Mouse (Mus musculus) spleen, postnatal 10 days (tissue): ENCODE data around the gene Fanca.
A peak's percentile ranks its signal among the peaks of the same experiment; 100 is the strongest.
"Not testable (repeated sequence)": the region's sequence is repeated elsewhere in the genome, so short reads cannot be mapped to it uniquely, and the experiment has no call there.

Experiments
- DNase-seq, 2 experiments: peaks; one replicate each; pipeline ENCODE4 v3.0.0; 2021 to 2022; ENCODE audit warnings: low spot score in 2 of 2

Gene Fanca

GRCm38 (mm10) chr8:123233300-123233699, 85.1 kb downstream of the Fanca start:
- no peak for DNase-seq

- no peak for DNase-seq
These were observed 85.8 kb downstream of the Fanca start for GRCm38 (mm10) chr8:123232553-123232952.

GRCm38 (mm10) chr8:123231742-123232141, 86.6 kb downstream of the Fanca start:
- DNase-seq, result no peak

DNA sequence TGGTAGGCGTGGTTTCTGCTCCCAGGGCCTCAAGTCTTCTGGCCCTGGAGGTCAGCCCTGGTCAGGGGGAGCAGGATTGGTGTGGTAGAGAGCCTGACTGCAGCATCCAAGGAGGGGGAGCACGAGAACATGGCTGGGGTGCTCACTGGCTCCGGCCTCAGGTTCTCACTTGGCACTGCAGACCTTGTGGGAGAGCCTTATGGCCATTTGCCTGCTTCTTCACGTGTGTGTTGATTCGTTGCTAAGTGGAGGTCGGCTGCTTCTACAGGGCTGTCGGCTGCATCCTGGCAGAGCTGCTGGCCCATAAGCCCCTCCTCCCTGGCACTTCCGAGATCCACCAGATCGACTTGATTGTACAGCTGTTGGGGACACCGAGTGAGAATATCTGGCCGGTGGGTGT, 88.0 kb downstream of the Fanca start:
- DNase-seq, result not testable (repeated sequence)

GRCm38 (mm10) chr8:123228416-123228815, 90.0 kb downstream of the Fanca start:
- no peak for DNase-seq

DNA sequence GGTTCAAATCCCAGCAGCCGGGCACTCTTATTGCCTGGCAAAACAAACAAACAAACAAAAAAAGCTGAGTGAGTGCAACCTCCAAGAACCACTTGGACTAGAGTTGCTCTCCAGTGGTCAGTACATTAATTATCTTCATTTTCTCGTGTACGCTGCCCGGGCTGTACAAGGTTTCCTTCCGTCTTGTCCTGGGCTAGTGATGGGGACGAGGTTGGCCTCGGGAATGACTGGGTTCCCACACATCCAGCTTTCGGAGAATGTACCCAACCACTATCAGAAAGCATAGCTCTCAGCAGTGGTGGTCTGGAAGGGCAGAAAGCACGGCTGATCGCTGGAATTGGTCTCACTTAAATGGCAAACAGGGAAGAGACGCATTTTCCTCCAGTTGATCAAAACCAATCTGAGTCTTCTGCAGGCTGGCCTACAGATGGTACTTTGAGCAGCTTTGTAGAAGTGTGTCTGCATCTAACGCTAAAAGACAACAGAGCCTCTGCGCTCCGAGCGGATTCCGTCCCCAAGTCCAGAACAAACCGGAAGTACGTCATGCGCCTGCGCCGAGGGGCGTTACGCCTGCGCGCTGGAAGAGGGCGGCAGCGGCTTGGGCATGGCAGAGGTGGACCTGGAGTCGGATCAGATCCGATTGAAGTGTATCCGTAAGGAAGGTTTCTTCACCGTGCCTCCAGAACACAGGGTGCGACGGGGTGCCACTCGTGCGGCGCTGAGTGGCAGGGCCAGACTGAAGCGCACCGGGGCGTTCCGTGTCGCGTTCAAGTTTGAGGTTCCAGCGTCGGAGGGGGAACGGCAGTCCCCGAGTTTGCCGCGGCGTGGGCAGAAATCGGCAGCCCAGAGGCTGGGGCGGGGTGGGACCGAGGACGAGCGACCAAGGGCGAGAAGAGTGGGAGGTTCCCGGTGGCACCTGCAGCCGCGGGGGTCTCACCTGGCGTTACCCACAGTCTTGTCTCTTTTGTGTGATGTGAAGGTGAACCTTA, 93.8 kb downstream of the Fanca start, which contains the start of gene Cdk10:
Gene Cdk10, plus strand, starts transcription at position 565 of the 989 bp plus-strand sequence.
- DNase-seq, result peak; percentile 89 to 95

DNA sequence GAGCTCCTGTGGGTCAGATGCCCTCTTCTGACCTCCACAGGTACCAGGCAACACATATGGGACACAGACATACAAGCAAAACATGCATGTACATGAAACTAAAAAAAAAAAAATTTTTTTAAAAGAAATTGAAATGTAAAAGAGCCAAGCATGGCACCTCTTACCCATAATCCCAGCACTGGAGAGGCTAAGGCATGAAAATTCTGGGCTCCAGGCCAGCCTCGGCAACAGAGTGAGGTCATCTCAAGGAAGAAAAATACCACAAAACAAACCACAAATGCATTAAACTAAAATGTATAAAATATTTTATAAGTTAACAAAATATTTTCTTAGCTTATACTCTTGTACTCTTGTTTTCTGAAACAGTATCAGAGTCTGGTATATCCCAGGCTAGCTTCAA, 97.5 kb downstream of the Fanca start:
- no peak for DNase-seq
